Mouse (Mus musculus) frontal cortex, adult (tissue): Measurements from ENCODE around the gene Lyve1.

ENCODE experiments used
- ATAC-seq: cut with Nextera tagmentation; 2 replicates; pipeline ENCODE4 v1.9.2; 2017; ENCODE audit warnings: mild to moderate bottlenecking, moderate library complexity, mixed read lengths; ENCODE audit not compliant: low TSS enrichment

The Lyve1 gene

DNA sequence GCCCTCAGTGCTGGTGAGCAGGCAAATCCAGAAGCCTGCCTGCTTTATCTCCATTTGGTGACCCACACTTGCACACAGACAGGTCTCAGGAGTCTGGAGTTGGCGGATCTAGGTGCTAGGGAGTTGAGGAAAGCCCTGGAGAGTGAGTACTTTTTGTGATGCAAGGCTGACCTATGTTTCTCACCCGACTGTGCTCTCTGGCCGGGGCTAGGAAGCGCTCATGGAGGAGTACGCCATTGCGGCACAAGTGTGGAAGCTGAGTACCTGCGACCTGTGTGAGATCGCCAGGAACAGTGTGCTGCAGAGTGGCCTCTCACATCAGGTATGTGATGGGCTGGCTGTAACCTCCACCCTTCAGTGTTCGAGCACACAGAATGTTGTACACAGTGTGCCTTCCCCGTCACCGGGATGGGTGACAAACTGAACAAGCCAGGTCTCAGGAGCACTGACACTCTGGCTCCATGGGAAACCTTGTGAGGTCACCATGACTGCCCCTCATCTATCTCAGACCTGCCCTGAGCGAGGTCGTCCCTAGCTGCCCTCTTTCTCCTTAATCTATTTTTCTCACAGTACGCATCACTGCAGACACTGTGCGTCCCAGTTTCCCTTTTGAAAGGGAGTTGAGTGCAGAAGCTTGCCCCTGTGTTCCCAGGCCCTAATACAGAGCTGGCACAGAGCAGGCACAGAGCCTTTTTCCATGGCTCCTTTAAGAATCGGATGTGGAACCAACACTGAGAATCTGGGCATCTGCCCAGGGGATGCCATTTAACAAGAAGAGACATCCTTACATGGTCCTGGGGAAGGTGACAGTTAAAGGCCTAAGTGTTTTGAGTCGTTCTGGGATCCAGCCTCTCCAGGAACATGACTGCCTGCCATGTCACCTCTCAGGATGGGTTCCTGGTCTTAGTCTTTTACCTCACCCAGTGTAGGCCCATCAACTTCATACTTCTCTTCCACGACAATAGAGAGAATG, 53.2 kb downstream of the Lyve1 start:
- peak; percentile 41; the same call in 1 of the 2 replicates for ATAC-seq

DNA sequence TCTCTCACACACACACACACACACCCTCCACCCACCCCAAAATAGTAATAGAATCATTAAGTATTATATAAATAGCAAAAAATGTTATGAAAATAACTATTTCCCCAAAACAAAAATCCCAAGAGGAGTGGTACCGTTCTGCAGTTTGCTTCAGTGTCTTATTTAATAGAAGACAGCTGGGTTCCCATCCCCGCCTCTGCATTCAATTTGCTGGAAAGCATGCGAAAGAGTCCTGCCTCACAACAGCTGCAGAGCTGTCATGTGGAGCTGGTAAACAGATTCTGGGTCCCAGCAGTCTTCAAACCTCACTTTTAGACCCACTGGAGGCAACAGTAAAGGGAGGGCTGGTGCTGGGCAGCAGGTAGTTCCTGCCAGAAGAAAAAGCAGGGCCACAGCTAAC, 54.1 kb downstream of the Lyve1 start:
- peak; percentile 20; the same call in 1 of the 2 replicates for ATAC-seq

DNA sequence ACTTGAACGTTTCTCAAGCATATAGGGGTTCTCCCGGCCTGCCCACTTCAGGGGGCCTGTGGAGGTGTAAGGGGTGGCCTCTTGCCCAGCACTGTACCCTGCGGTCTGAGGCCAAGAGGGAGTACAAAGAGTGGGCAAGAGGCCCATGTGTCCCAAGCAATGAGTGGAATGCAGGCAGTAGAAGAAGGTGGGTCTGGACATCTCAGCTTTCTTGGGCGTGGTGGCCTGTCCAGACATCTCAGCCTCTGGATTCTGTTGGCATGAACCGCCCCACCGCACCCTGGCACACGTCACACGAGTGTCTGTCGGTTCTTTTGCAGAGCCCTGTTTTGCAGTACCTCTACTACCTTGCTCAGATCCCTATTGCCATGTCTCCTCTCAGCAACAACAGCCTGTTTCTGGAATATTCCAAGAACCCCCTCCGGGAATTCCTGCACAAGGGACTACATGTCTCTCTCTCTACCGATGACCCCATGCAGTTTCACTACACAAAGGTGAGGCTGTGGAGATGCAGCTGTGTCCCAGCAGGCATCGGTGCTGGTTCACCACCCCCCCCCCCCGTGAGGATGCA, 55.5 kb downstream of the Lyve1 start:
- no peak for ATAC-seq

DNA sequence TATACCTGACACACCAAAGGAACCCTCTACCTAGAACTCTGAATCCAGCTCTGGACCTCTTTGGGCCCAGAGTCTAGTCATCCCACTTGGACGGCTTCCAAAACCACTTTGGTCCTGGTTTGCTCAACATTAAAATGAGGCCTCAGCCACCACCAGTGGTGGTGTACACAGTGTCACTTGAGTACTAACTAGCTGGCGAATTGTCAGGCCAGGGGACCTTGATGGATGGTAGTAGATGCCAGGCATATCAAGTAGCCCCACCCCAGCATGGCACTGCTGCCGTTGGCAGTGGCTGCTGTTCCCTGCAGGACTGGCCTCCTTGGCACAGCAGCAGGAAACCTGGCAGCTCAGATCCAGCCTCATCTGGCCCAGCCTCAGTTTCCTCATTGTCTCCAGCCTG, 58.8 kb downstream of the Lyve1 start:
- peak; percentile 22; the same call in 1 of the 2 replicates for ATAC-seq

GRCm38 (mm10) chr7:110803131-110803530, 59.9 kb downstream of the Lyve1 start:
- no peak for ATAC-seq

GRCm38 (mm10) chr7:110801028-110801427, 62.0 kb downstream of the Lyve1 start:
- ATAC-seq: peak; percentile 56
